Mouse (Mus musculus) olfactory bulb, adult 2 months (tissue): ENCODE measurements around the gene Gm5800.

Experiments used
- CTCF ChIP-seq: fragments of 200-500 bp; IDR thresholded peaks from 2 replicates; pipeline ENCODE4 v1.5.1; 2012; ENCODE audit warnings: low read depth, mild to moderate bottlenecking, low read length, moderate library complexity; ENCODE audit not compliant: insufficient read depth
- POLR2A ChIP-seq: fragments of 200-500 bp; IDR thresholded peaks from 2 replicates; pipeline ENCODE4 v1.6.1; 2012; ENCODE audit warnings: mild to moderate bottlenecking, low read depth, low read length, moderate library complexity; ENCODE audit not compliant: insufficient read depth

DNA sequence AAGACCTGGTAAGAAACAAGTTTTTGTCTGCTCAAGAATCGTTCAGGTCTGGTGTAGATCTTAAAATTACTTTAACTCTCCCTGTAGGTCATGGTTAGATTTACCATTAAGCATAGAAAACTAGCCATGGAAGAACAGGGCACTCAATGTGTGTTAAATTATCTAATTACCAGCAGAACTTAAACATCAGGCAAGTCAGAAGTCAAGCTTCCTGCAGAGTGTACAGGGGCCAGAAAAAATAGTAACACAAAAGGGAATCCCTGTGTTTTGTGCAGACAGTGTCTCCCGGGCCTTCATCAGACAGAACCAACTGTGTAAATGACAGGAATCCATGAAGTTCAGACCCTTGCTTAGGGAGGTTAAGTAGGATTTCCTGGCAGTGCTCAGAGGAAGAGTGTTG lies 39.0 kb upstream of the Gm5800 start:
- no peak for TF ChIP-seq POLR2A
- TF ChIP-seq CTCF, result no peak
